Mouse (Mus musculus): ENCODE measurements around the gene Uvrag. TPM values are rescaled to one million over a fixed set of nuclear protein-coding genes. Genes with fewer than 3 reads are reported as not detected.

The Uvrag gene
- polyA plus RNA-seq, 1 experiment from 2014 or later = 16.5 TPM

GRCm38 (mm10) chr7:99028108-99028507 is 112.8 kb downstream of the Uvrag start:
- H3K4me1 ChIP-seq = peaks cover 19% of the 10 kb centered on the region
- H3K9ac ChIP-seq = no peak overlapping the region
- H3K27ac ChIP-seq = no peak overlapping the region
- 90% methylated on average over 7 of the region's 7 CpGs for WGBS
- H3K4me2 ChIP-seq = no peak overlapping the region
- 0 out of 2 replicates have a peak, but pooled peaks cover 4% of the 10 kb centered on the region for H3K9me3 ChIP-seq
- no peak for ATAC-seq (ENCODE audit: insufficient number of reproducible peaks, insufficient read depth, low FRiP score, low TSS enrichment, low read depth)
- H3K27me3 ChIP-seq = no peaks in the 10 kb centered on the region
- H3K4me3 ChIP-seq = no peak overlapping the region
- H3K36me3 ChIP-seq = no peaks in the 10 kb centered on the region

DNA sequence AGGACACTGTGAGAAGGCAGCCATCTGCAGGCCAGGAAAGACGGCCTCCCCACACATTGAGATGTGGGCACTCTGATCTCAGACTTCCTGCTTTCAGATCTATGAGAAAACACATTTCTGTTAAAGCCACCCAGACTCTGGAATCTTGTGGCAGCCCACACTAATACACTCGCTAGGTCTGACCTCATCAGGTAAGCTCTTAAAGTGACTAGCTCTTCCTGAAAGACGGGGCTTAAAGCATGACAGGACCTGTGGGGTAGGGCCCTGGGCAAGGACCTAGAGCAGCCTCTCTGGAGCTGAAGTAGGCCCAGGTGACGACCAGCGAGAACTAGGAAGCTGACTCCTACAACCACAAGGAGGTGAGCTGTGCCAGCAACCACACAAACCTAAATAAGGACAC is 113.8 kb downstream of the Uvrag start:
- H3K27ac ChIP-seq = no peak overlapping the region; the same call in 1 of the 2 replicates

DNA sequence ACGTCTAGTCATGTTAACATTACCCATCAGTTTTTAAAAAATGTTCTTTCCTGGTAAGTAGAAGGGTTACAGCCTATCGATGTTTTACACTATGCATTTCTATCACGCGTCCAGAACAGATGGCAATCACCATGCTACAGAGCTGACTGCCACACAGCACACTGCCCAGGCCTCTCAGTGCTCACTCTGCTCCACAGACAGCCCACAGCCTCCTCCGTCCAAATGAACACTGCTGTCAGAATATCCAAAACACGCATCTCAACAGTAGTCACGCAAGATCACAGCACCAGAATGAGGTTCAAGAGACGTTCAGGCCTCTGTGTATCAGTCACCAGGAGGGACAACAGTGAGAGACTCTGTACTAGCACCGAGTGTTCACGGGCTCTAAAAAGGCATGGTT is 115.0 kb downstream of the Uvrag start:
- peaks cover 22% of the 10 kb centered on the region for H3K4me1 ChIP-seq
- no peaks in the 10 kb centered on the region for H3K36me3 ChIP-seq
- H3K4me2 ChIP-seq = no peak overlapping the region
- H3K27me3 ChIP-seq = no peaks in the 10 kb centered on the region
- no peak overlapping the region for H3K9ac ChIP-seq
- WGBS = 86% methylated on average over 10 of the region's 10 CpGs
- H3K4me3 ChIP-seq = no peak overlapping the region
- ATAC-seq (ENCODE audit: insufficient number of reproducible peaks, insufficient read depth, low FRiP score, low TSS enrichment, low read depth) = no peak
- 0 out of 2 replicates have a peak, but pooled peaks cover 4% of the 10 kb centered on the region for H3K9me3 ChIP-seq
- no peak overlapping the region for H3K27ac ChIP-seq

More for the DNA sequence above, 113.8 kb downstream of the Uvrag start:
- 64% methylated on average over 5 of the region's 5 CpGs for WGBS
- peaks cover 19% of the 10 kb centered on the region for H3K4me1 ChIP-seq
- H3K36me3 ChIP-seq = no peaks in the 10 kb centered on the region
- no peak overlapping the region for H3K4me2 ChIP-seq
- H3K27me3 ChIP-seq = no peaks in the 10 kb centered on the region
- no peak overlapping the region for H3K4me3 ChIP-seq
- no peak for ATAC-seq (ENCODE audit: insufficient number of reproducible peaks, insufficient read depth, low FRiP score, low TSS enrichment, low read depth)
- no peak overlapping the region for H3K9ac ChIP-seq
- H3K9me3 ChIP-seq = 0 out of 2 replicates have a peak, but pooled peaks cover 4% of the 10 kb centered on the region

DNA sequence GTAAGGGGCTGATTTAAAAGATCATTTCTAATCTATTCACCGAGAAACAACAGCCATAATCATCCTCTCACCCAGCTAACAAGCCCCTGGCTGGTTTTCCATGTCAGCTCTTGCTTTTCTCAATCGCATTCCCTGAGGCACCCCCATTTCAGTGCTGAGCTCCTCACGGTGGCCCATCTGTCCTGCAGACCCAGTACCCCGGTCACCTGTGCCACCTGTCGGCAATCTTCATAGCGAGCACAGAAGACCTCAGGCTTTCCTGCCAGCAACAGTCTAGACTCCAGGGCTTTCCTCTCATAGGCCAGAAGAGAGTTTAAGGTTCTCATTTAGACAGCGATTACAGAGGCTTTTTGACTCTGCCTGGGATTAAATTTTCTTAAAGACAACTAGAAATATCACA is 115.7 kb downstream of the Uvrag start:
- no peak overlapping the region for H3K9ac ChIP-seq
- H3K4me2 ChIP-seq = no peak overlapping the region
- ATAC-seq (ENCODE audit: insufficient number of reproducible peaks, insufficient read depth, low FRiP score, low TSS enrichment, low read depth) = no peak
- peaks cover 22% of the 10 kb centered on the region for H3K4me1 ChIP-seq
- H3K4me3 ChIP-seq = no peak overlapping the region
- no peaks in the 10 kb centered on the region for H3K27me3 ChIP-seq
- H3K9me3 ChIP-seq = no peaks in the 10 kb centered on the region
- 75% methylated on average over 7 of the region's 7 CpGs for WGBS
- no peaks in the 10 kb centered on the region for H3K36me3 ChIP-seq
- H3K27ac ChIP-seq = no peak overlapping the region

- Histone ChIP-seq H3K27me3 (no peaks in the 10 kb centered on the region), H3K27ac (no peak overlapping the region), H3K36me3 (no peaks in the 10 kb centered on the region), H3K4me1 (peaks cover 22% of the 10 kb centered on the region), H3K4me3 (no peak overlapping the region), H3K9me3 (no peaks in the 10 kb centered on the region), H3K4me2 (no peak overlapping the region), H3K9ac (no peak overlapping the region)
- no peak for ATAC-seq (ENCODE audit: insufficient number of reproducible peaks, insufficient read depth, low FRiP score, low TSS enrichment, low read depth)
- WGBS = 79% methylated on average over 6 of the region's 6 CpGs
These were observed 116.2 kb downstream of the Uvrag start for GRCm38 (mm10) chr7:99024791-99025190.

GRCm38 (mm10) chr7:99023931-99024330 is 117.0 kb downstream of the Uvrag start:
- no peak for ATAC-seq (ENCODE audit: insufficient number of reproducible peaks, insufficient read depth, low FRiP score, low TSS enrichment, low read depth)
- Histone ChIP-seq H3K9me3 (no peaks in the 10 kb centered on the region), H3K4me2 (no peak overlapping the region), H3K4me1 (peaks cover 17% of the 10 kb centered on the region), H3K27ac (no peak overlapping the region), H3K9ac (no peak overlapping the region), H3K27me3 (no peaks in the 10 kb centered on the region), H3K4me3 (no peak overlapping the region), H3K36me3 (no peaks in the 10 kb centered on the region)
- 91% methylated on average over 3 of the region's 3 CpGs for WGBS

- 53% methylated on average over 4 of the region's 4 CpGs for WGBS
- ATAC-seq (ENCODE audit: insufficient number of reproducible peaks, insufficient read depth, low FRiP score, low TSS enrichment, low read depth) = no peak
These were observed 119.7 kb downstream of the Uvrag start for GRCm38 (mm10) chr7:99021277-99021676.

DNA sequence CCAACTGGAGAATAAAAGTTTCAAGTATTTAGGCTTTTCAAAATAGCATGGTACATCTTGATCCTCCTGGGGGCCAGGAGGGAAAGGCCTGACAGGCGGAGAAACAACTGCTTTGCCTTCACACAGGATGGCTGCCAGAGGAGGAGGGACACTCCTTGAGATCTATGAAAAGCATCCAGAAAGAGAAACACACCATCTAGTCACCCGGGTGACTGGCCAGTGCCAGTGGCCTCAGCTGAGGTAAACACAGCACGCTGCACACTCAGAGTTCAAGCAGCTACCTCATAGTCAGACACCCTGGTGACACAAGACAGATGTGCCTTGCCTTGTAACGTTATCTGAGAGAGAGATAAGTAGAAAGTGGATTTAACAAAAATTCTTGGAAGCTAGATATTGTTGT is 120.6 kb downstream of the Uvrag start:
- H3K4me3 ChIP-seq = no peak overlapping the region
- H3K27me3 ChIP-seq = no peaks in the 10 kb centered on the region
- no peak overlapping the region for H3K4me2 ChIP-seq
- no peak overlapping the region for H3K27ac ChIP-seq
- H3K4me1 ChIP-seq = 0 out of 2 replicates have a peak, but pooled peaks cover 6% of the 10 kb centered on the region
- no peaks in the 10 kb centered on the region for H3K9me3 ChIP-seq
- no peak for ATAC-seq (ENCODE audit: insufficient number of reproducible peaks, insufficient read depth, low FRiP score, low TSS enrichment, low read depth)
- no peaks in the 10 kb centered on the region for H3K36me3 ChIP-seq
- no peak overlapping the region for H3K9ac ChIP-seq
- 54% methylated on average over 4 of the region's 4 CpGs for WGBS

More at GRCm38 (mm10) chr7:99021277-99021676, 119.7 kb downstream of the Uvrag start:
- no peaks in the 10 kb centered on the region for H3K9me3 ChIP-seq
- H3K27ac ChIP-seq = no peak overlapping the region
- H3K9ac ChIP-seq = no peak overlapping the region
- H3K36me3 ChIP-seq = no peaks in the 10 kb centered on the region
- 0 out of 2 replicates have a peak, but pooled peaks cover 7% of the 10 kb centered on the region for H3K4me1 ChIP-seq
- no peak overlapping the region for H3K4me2 ChIP-seq
- H3K27me3 ChIP-seq = no peaks in the 10 kb centered on the region
- H3K4me3 ChIP-seq = no peak overlapping the region

GRCm38 (mm10) chr7:99017224-99017844 is 123.6 kb downstream of the Uvrag start:
- no peak overlapping the region for H3K27ac ChIP-seq
- no peaks in the 10 kb centered on the region for H3K27me3 ChIP-seq
- 0 out of 2 replicates have a peak, but pooled peaks cover 6% of the 10 kb centered on the region for H3K4me1 ChIP-seq
- no peak for ATAC-seq (ENCODE audit: insufficient number of reproducible peaks, insufficient read depth, low FRiP score, low TSS enrichment, low read depth)
- no peaks in the 10 kb centered on the region for H3K9me3 ChIP-seq
- H3K9ac ChIP-seq = no peak overlapping the region
- H3K36me3 ChIP-seq = no peaks in the 10 kb centered on the region
- 66% methylated on average over 2 of the region's 2 CpGs for whole genome bisulfite sequencing
- no peak overlapping the region for H3K4me2 ChIP-seq
- H3K4me3 ChIP-seq = no peak overlapping the region

DNA sequence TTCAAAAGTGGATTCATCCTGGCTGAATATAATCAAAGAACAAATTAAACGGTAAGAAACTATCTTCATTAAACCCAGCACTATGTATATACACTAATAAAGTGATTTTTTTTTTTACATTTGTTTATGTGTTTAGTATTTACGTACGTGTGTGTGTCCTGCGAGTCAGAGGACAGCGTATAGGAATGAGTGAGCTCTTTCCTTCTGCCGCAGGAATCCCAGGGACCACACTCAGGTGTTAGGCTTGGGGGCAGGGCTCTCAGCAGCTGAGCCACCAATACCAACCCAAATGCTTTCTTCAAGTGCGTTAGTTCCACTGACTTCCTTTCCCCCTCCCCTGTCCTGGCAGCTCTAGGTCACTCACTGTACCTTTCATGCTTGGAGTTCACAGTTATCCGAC is 125.0 kb downstream of the Uvrag start:
- H3K9ac ChIP-seq = no peak overlapping the region
- H3K9me3 ChIP-seq = no peaks in the 10 kb centered on the region
- no peak overlapping the region for H3K4me2 ChIP-seq
- no peaks in the 10 kb centered on the region for H3K27me3 ChIP-seq
- no peaks in the 10 kb centered on the region for H3K36me3 ChIP-seq
- ATAC-seq (ENCODE audit: insufficient number of reproducible peaks, insufficient read depth, low FRiP score, low TSS enrichment, low read depth) = no peak
- peaks cover 8% of the 10 kb centered on the region; the same call in 1 of the 2 replicates for H3K4me1 ChIP-seq
- no peak overlapping the region for H3K4me3 ChIP-seq
- WGBS = 65% methylated on average over 8 of the region's 8 CpGs
- no peak overlapping the region for H3K27ac ChIP-seq

- Histone ChIP-seq H3K27me3 (no peaks in the 10 kb centered on the region), H3K4me2 (no peak overlapping the region), H3K4me1 (peaks cover 8% of the 10 kb centered on the region; the same call in 1 of the 2 replicates), H3K36me3 (no peaks in the 10 kb centered on the region), H3K9ac (no peak overlapping the region), H3K27ac (no peak overlapping the region), H3K9me3 (no peaks in the 10 kb centered on the region), H3K4me3 (no peak overlapping the region)
- no peak for ATAC-seq (ENCODE audit: insufficient number of reproducible peaks, insufficient read depth, low FRiP score, low TSS enrichment, low read depth)
- WGBS = 61% methylated on average over 17 of the region's 17 CpGs
These were observed 125.5 kb downstream of the Uvrag start for GRCm38 (mm10) chr7:99015419-99015818.

- Histone ChIP-seq H3K27me3 (no peaks in the 10 kb centered on the region), H3K4me1 (peaks cover 8% of the 10 kb centered on the region; the same call in 1 of the 2 replicates), H3K4me3 (no peak overlapping the region), H3K36me3 (no peaks in the 10 kb centered on the region), H3K9me3 (no peaks in the 10 kb centered on the region), H3K9ac (no peak overlapping the region), H3K4me2 (no peak overlapping the region), H3K27ac (no peak overlapping the region)
- no peak for ATAC-seq (ENCODE audit: insufficient number of reproducible peaks, insufficient read depth, low FRiP score, low TSS enrichment, low read depth)
- 79% methylated on average over 4 of the region's 4 CpGs for WGBS
These were observed 126.3 kb downstream of the Uvrag start for GRCm38 (mm10) chr7:99014620-99015019.

Measured in embryonic facial prominence, embryonic 13.5 days (tissue).